Mouse (Mus musculus): Measurements from ENCODE around the gene Zbtb24. TPM values are rescaled to one million over a fixed set of nuclear protein-coding genes. Genes with fewer than 3 reads are reported as not detected.

Gene Zbtb24
- 12.3 and 16.2 TPM in 2 replicates for polyA plus RNA-seq (2012; rRNA removed; ENCODE audit: low replicate concordance)

GRCm38 (mm10) chr10:41450137-41450670 lies at the start of gene Zbtb24:
Gene Zbtb24 (plus strand): TSS chr10:41450383.

DNA sequence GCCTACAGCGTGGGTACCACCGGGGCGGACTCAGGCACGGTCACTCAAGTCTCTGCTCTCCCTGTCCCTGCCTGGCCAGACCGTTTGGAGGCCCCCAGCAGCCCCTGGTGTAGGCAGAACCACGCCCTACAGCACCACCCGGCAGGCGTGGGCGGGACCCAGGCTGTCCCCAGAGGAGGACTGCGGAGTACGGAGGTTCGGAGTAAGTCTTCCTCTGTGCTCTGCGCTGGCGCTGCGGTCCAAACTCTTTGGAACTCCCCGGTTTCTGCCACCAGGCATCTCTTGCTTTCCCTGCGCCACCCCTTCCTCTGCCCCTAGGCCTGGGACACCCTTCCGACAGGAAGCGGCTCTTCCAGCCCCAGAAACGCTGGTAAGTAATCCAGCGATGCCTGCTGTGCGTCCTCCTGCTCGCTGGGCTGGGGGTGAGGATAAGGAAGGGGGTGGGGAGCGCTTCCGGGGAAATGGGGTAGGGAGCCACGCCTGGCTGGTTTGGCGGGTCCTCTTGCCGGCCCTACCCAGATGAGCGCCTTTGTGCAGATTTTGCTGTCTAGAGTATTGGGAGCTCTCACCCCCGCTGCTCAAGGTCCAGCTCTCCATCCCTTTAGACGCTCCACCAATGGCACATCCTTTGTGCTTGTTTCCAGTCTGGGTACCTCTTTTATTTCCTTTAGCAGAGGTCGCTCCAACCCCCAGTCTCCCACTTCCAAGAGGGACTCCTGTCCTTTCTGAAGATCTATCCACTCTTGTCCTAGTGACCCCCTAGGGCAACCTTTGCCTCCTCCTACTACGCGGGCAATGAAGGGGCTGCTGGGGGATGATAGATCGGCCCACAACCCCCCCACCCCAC lies 26.2 kb downstream of the Zbtb24 start, which contains the start of gene Mical1:
TSS of gene Mical1 (plus strand) at position 144 of the 847 bp plus-strand sequence.

GRCm38 (mm10) chr10:41489708-41490517 lies 39.7 kb downstream of the Zbtb24 start, which contains the start of the genes Smpd2 and Ppil6:
Gene Smpd2 (minus strand): TSS chr10:41490369.
Gene Ppil6 (plus strand): TSS chr10:41490439.

Other genes starting within 250 kb of the Zbtb24 start
- 12.9 and 13.8 TPM in 2 replicates for gene Fig4, start 147.1 kb upstream of the Zbtb24 start, polyA plus RNA-seq (2012; rRNA removed; ENCODE audit: low replicate concordance)
- gene Ak9, start 146.4 kb upstream of the Zbtb24 start, polyA plus RNA-seq (2012; rRNA removed; ENCODE audit: low replicate concordance), result 0.03 TPM in 1 of 2 replicates, not detected in the other
- gene Mical1, start 25.9 kb downstream of the Zbtb24 start, polyA plus RNA-seq (2012; rRNA removed; ENCODE audit: low replicate concordance), result 27.9 and 61.0 TPM in 2 replicates
- 63.7 and 106 TPM in 2 replicates for gene Smpd2, start 40.0 kb downstream of the Zbtb24 start, polyA plus RNA-seq (2012; rRNA removed; ENCODE audit: low replicate concordance)
- gene Ppil6, start 40.1 kb downstream of the Zbtb24 start, polyA plus RNA-seq (2012; rRNA removed; ENCODE audit: low replicate concordance), result 1.1 TPM in 1 of 2 replicates, not detected in the other
- 204 and 344 TPM in 2 replicates for gene Cd164, start 69.0 kb downstream of the Zbtb24 start, polyA plus RNA-seq (2012; rRNA removed; ENCODE audit: low replicate concordance)

Measured in subcutaneous adipose tissue, adult 2 months (tissue).